Mouse (Mus musculus) lung, postnatal 0 days (tissue): ENCODE measurements around the gene Sh3pxd2a.

ENCODE experiments used
- CTCF ChIP-seq: IDR thresholded peaks from 2 replicates; pipeline ENCODE4 v1.5.1; 2016; ENCODE audit warnings: antibody characterized with exemption, mild to moderate bottlenecking
- EP300 ChIP-seq: IDR thresholded peaks from 2 replicates; pipeline ENCODE4 v1.6.1; 2016; ENCODE audit warnings: antibody characterized with exemption, mild to moderate bottlenecking, control low read depth

- no peak for TF ChIP-seq CTCF
- TF ChIP-seq EP300 = no peak
Observed at GRCm38 (mm10) chr19:47221500-47222153, 242.6 kb downstream of the Sh3pxd2a start.
